ENCODE assay signal across 24 mouse cellular contexts in genomic region chr9:86513733-86514132, GRCm38 (mm10). TPM values are rescaled to one million over a fixed set of nuclear protein-coding genes. Genes with fewer than 3 reads are reported as not detected.
DNase-seq lines count a peak whose midpoint lies in the region; ATAC-seq lines count a peak whose summit lies in the region.
"Had no signal": no experiment of that assay in that cellular context is flagged by ENCODE, and none has a peak within 500 bp of the region (broad histone marks: within the 10 kb centered on the region; RNA-seq: fewer than 3 reads in every experiment).

No protein-coding gene starts in this region.

- peak; percentile 1 for DNase-seq in embryo, embryonic 11 days
- DNase-seq in embryo, embryonic 10.5 days (ENCODE audit: low spot score), result no peak
- DNase-seq in heart, adult 9 months (ENCODE audit: low spot score in 2 of 2), result peak; percentile 10 to 12
- no peak for DNase-seq in heart, postnatal 14 days
- DNase-seq in midbrain, embryonic 10.5 days (ENCODE audit: low spot score), result no peak
- peak; percentile 8 for DNase-seq in heart, postnatal 4 days
- no peak for DNase-seq in cerebellum, postnatal 4 days (ENCODE audit: low spot score in 2 of 2)
- DNase-seq: adrenal gland, adult 2 months; cerebellum, adult 9-10 months; gastrocnemius, postnatal 10 days; kidney, adult 9 months; lung, adult 18-20 months; spleen, adult 18-20 months; thymus, adult 18-20 months had no signal

- H3K36me3 ChIP-seq in midbrain, embryonic 12.5 days, result peaks cover 30% of the 10 kb centered on the region; the same call in 1 of the 2 replicates
- peaks cover 15% of the 10 kb centered on the region for H3K36me3 ChIP-seq in midbrain, embryonic 10.5 days

- 0 out of 2 replicates have a peak, but pooled peaks have one; percentile 41 for ATAC-seq in midbrain, embryonic 12.5 days (ENCODE audit: low FRiP score, low read depth)
- ATAC-seq: inflammation-experienced regulatory T-cells, adult 6 months; midbrain, embryonic 13.5 days had no signal

- H3K27me3 ChIP-seq in midbrain, embryonic 12.5 days, result no peaks in the 10 kb centered on the region
- H3K27me3 ChIP-seq in midbrain, embryonic 10.5 days (ENCODE audit: low read depth, poor library complexity, severe bottlenecking), result no peaks in the 10 kb centered on the region
- H3K27me3 ChIP-seq: embryonic facial prominence, embryonic 15.5 days; heart, embryonic 13.5 days; hindbrain, embryonic 13.5 days; midbrain, embryonic 13.5 days; neural tube, embryonic 13.5 days had no signal

- H3K4me1 ChIP-seq in midbrain, embryonic 12.5 days, result no peaks in the 10 kb centered on the region
- H3K4me1 ChIP-seq in midbrain, embryonic 10.5 days, result no peaks in the 10 kb centered on the region
- H3K4me1 ChIP-seq: embryonic facial prominence, embryonic 15.5 days; heart, embryonic 13.5 days; hindbrain, embryonic 13.5 days; midbrain, embryonic 13.5 days; neural tube, embryonic 13.5 days had no signal

- H3K4me3 ChIP-seq in midbrain, embryonic 12.5 days, result no peak overlapping the region
- H3K4me3 ChIP-seq in midbrain, embryonic 10.5 days, result no peak overlapping the region
- H3K4me3 ChIP-seq: embryonic facial prominence, embryonic 15.5 days; heart, embryonic 13.5 days; hindbrain, embryonic 13.5 days; midbrain, embryonic 13.5 days; neural tube, embryonic 13.5 days had no signal

- no peaks in the 10 kb centered on the region for H3K9me3 ChIP-seq in midbrain, embryonic 12.5 days
- no peaks in the 10 kb centered on the region for H3K9me3 ChIP-seq in midbrain, embryonic 10.5 days (replicated peaks)
- H3K9me3 ChIP-seq: embryonic facial prominence, embryonic 15.5 days; G1E; heart, embryonic 13.5 days; hindbrain, embryonic 13.5 days; midbrain, embryonic 13.5 days; neural tube, embryonic 13.5 days had no signal

- H3K4me2 ChIP-seq in midbrain, embryonic 12.5 days (replicated peaks), result no peak overlapping the region
- H3K4me2 ChIP-seq: embryonic facial prominence, embryonic 15.5 days; heart, embryonic 13.5 days; hindbrain, embryonic 13.5 days; liver, embryonic 11.5 days; midbrain, embryonic 13.5 days; neural tube, embryonic 13.5 days had no signal

- intact Hi-C loops in heart, postnatal 14 days (cut with DNase I), result no loop called here

- WGBS in midbrain, embryonic 12.5 days, result 84% methylated on average over 5 of the region's 5 CpGs
- 71% methylated on average over 5 of the region's 5 CpGs for WGBS in midbrain, embryonic 10.5 days

- no peak overlapping the region for H3K27ac ChIP-seq in midbrain, embryonic 12.5 days (replicated peaks)
- H3K27ac ChIP-seq in midbrain, embryonic 10.5 days (replicated peaks), result no peak overlapping the region
- H3K27ac ChIP-seq: embryonic facial prominence, embryonic 15.5 days; heart, embryonic 13.5 days; hindbrain, embryonic 13.5 days; macrophage; midbrain, embryonic 13.5 days; neural tube, embryonic 13.5 days had no signal

- H3K9ac ChIP-seq in midbrain, embryonic 12.5 days (replicated peaks), result no peak overlapping the region
- H3K9ac ChIP-seq: embryonic facial prominence, embryonic 15.5 days; heart, embryonic 13.5 days; hindbrain, embryonic 13.5 days; midbrain, embryonic 13.5 days; neural tube, embryonic 13.5 days had no signal

RNA-seq across cellular contexts. Expression of gene Dop1a, which starts 46.8 kb away (rescaled TPM):
- 10 to 100 TPM; 22.2 to 24.2 TPM for total RNA-seq in heart, postnatal 14 days (2021)
- polyA plus RNA-seq in midbrain, embryonic 12.5 days (2016; fragmentation: Nextera tagmentation; extraction: Ambion mirVana), result 20.1 and 23.3 TPM in 2 replicates
- polyA plus RNA-seq in midbrain, embryonic 10.5 days (2016; fragmentation: Nextera tagmentation; extraction: Ambion mirVana), result 6.7 and 10.1 TPM in 2 replicates
- total RNA-seq in heart, postnatal 4 days (2021), result 10 to 100 TPM; 24.0 to 27.0 TPM

RNA-seq across cellular contexts. Expression of gene Ube2cbp, which starts 49.0 kb away (rescaled TPM):
- 1 to 10 TPM in 1 of 2 experiments, under 1 TPM in 1; 0.86 to 1.7 TPM for total RNA-seq in heart, postnatal 14 days (2021)
- polyA plus RNA-seq in midbrain, embryonic 12.5 days (2016; fragmentation: Nextera tagmentation; extraction: Ambion mirVana), result 5.8 and 6.6 TPM in 2 replicates
- 6.6 and 9.1 TPM in 2 replicates for polyA plus RNA-seq in midbrain, embryonic 10.5 days (2016; fragmentation: Nextera tagmentation; extraction: Ambion mirVana)
- total RNA-seq in heart, postnatal 4 days (2021), result 1 to 10 TPM; 2.6 to 2.9 TPM
- polyA plus RNA-seq: macrophage had no signal

RNA-seq across cellular contexts. Expression of gene Pgm3, which starts 57.9 kb away (rescaled TPM):
- total RNA-seq in heart, postnatal 14 days (2021), result 1 to 10 TPM; 5.8 to 8.9 TPM
- 38.8 and 40.3 TPM in 2 replicates for polyA plus RNA-seq in midbrain, embryonic 12.5 days (2016; fragmentation: Nextera tagmentation; extraction: Ambion mirVana)
- 35.6 and 40.1 TPM in 2 replicates for polyA plus RNA-seq in midbrain, embryonic 10.5 days (2016; fragmentation: Nextera tagmentation; extraction: Ambion mirVana)
- 10 to 100 TPM; 11.4 to 14.5 TPM for total RNA-seq in heart, postnatal 4 days (2021)

RNA-seq across cellular contexts. Expression of gene Rwdd2a, which starts 58.1 kb away (rescaled TPM):
- under 1 TPM; 0.76 to 0.83 TPM for total RNA-seq in heart, postnatal 14 days (2021)
- polyA plus RNA-seq in midbrain, embryonic 12.5 days (2016; fragmentation: Nextera tagmentation; extraction: Ambion mirVana), result 4.0 and 4.3 TPM in 2 replicates
- 3.4 and 4.4 TPM in 2 replicates for polyA plus RNA-seq in midbrain, embryonic 10.5 days (2016; fragmentation: Nextera tagmentation; extraction: Ambion mirVana)
- total RNA-seq in heart, postnatal 4 days (2021), result under 1 TPM; 0.33 to 0.59 TPM

Comparison
In these comparisons a context has a peak if more than half of its experiments do, and no peak if none do; other contexts are left out.
1. DNase-seq: peak in embryo, embryonic 11 days (single experiment), heart, adult 9 months (2 of 2) and heart, postnatal 4 days (single experiment); none in embryo, embryonic 10.5 days (single experiment), heart, postnatal 14 days (0 of 2), midbrain, embryonic 10.5 days (single experiment) and cerebellum, postnatal 4 days (0 of 2).